Mouse (Mus musculus): ENCODE results near the gene Agpat1.

GRCm38 (mm10) chr17:34662978-34663377 lies 58.9 kb downstream of the Agpat1 start:
- TF ChIP-seq CTCF (IDR thresholded peaks at IDR 0.05; ENCODE audit: low read depth) (no peak), EP300 (optimal IDR thresholded peaks at IDR 0.05) (no peak)

All from stomach, postnatal 0 days (tissue).